Mouse (Mus musculus) midbrain, postnatal 0 days (tissue): ENCODE measurements around the gene Ly6g6c. TPM values are rescaled to one million over a fixed set of nuclear protein-coding genes. Genes with fewer than 3 reads are reported as not detected.
"Not testable (repeated sequence)": the region's sequence is repeated elsewhere in the genome, so short reads cannot be mapped to it uniquely, and the experiment has no call there.

ENCODE experiments used
- ATAC-seq: fragments of 200-750 bp; cut with Nextera tagmentation; 2 replicates; pipeline ENCODE4 v1.8.0; 2017; ENCODE audit warnings: moderate number of reproducible peaks, mild to moderate bottlenecking, moderate TSS enrichment, moderate library complexity; ENCODE audit not compliant: low FRiP score
- DNase-seq: peaks from one replicate; pipeline ENCODE4 v3.0.0-alpha.2; 2015; ENCODE audit warnings: low spot score
- H3K27ac ChIP-seq: fragments of 300-500 bp; sonication (generic); 2 replicates; pipeline ENCODE4 v1.5.1; 2014; ENCODE audit warnings: low read depth, mild to moderate bottlenecking, low read length, mixed read lengths
- H3K27me3 ChIP-seq: fragments of 300-500 bp; sonication (generic); 2 replicates; pipeline ENCODE4 v1.6.1; 2014; ENCODE audit warnings: low read length, control low read depth, mixed read lengths; ENCODE audit not compliant: insufficient read depth
- H3K36me3 ChIP-seq: fragments of 300-500 bp; sonication (generic); 2 replicates; pipeline ENCODE4 v1.6.1; 2014; ENCODE audit warnings: low read length, control low read depth, mixed read lengths; ENCODE audit not compliant: insufficient read depth
- H3K4me1 ChIP-seq: fragments of 300-500 bp; sonication (generic); 2 replicates; pipeline ENCODE4 v1.6.1; 2014; ENCODE audit warnings: mild to moderate bottlenecking, control low read depth, antibody characterized with exemption, low read length, mixed read lengths; ENCODE audit not compliant: insufficient read depth
- H3K4me2 ChIP-seq: fragments of 300-500 bp; sonication (generic); 2 replicates; pipeline ENCODE4 v1.6.1; 2014; ENCODE audit warnings: low read depth, mild to moderate bottlenecking, low read length, mixed read lengths; ENCODE audit not compliant: poor library complexity, severe bottlenecking
- H3K4me3 ChIP-seq: fragments of 300-500 bp; sonication (generic); 2 replicates; pipeline ENCODE4 v1.5.1; 2014; ENCODE audit warnings: low read depth, mild to moderate bottlenecking, low read length, moderate library complexity
- H3K9ac ChIP-seq: fragments of 300-500 bp; sonication (generic); replicated peaks from 2 replicates; pipeline ENCODE4 v1.6.1; 2014; ENCODE audit warnings: mild to moderate bottlenecking, low read length, moderate library complexity, mixed read lengths; ENCODE audit not compliant: poor library complexity, severe bottlenecking
- H3K9me3 ChIP-seq: fragments of 300-500 bp; sonication (generic); 2 replicates; pipeline ENCODE4 v1.6.1; 2016; ENCODE audit warnings: low read length, control low read depth
- CTCF ChIP-seq: IDR thresholded peaks from 2 replicates; pipeline ENCODE4 v1.5.1; 2016; ENCODE audit warnings: antibody characterized with exemption, mild to moderate bottlenecking
- WGBS: fragments of 180-500 bp; shearing (Covaris S2); extraction: QIAGEN DNeasy Blood & Tissue Kit; methylation state at CpG from one replicate; pipeline ENCODE4 v1.1.7; 2014; 5-methylcytosine and 5-hydroxymethylcytosine counted together
- polyA plus RNA-seq: library from polyadenylated mRNA; unstranded; fragments of >200 nt; fragmentation: Nextera tagmentation; extraction: Ambion mirVana; gene quantifications from 2 replicates; pipeline ENCODE4 v1.2.1, GENCODE M21; 2015
- total RNA-seq: library from RNA; depleted of rRNA; stranded (reverse); fragments of >200 nt; gene quantifications from 2 replicates; pipeline ENCODE4 v1.2.3, GENCODE M21; 2014

The Ly6g6c gene
- total and polyA plus RNA-seq, 2 experiments from 2014 or later, result 2.4 TPM; not detected in 1

GRCm38 (mm10) chr17:35029691-35030532, 35.3 kb upstream of the Ly6g6c start:
- Histone ChIP-seq H3K4me3 (peak overlapping the region; percentile 3; the same call in 1 of the 2 replicates), H3K36me3 (no peaks in the 10 kb centered on the region), H3K4me2 (peak overlapping the region; percentile 39), H3K27me3 (no peaks in the 10 kb centered on the region), H3K4me1 (no peaks in the 10 kb centered on the region), H3K9me3 (no peaks in the 10 kb centered on the region), H3K9ac (peak overlapping the region; percentile 36; the same call in 1 of the 2 replicates), H3K27ac (no peak overlapping the region)
- ATAC-seq (no peak), DNase-seq (peak; percentile 53)
- WGBS, result 34% methylated on average over 18 of the region's 19 CpGs
- peak; percentile 77 for TF ChIP-seq CTCF

GRCm38 (mm10) chr17:35031272-35031671, 33.9 kb upstream of the Ly6g6c start:
- Histone ChIP-seq H3K4me2 (no peak overlapping the region), H3K9me3 (no peaks in the 10 kb centered on the region), H3K36me3 (no peaks in the 10 kb centered on the region), H3K9ac (no peak overlapping the region), H3K4me1 (no peaks in the 10 kb centered on the region), H3K4me3 (no peak overlapping the region), H3K27me3 (no peaks in the 10 kb centered on the region), H3K27ac (no peak overlapping the region)
- ATAC-seq, result no peak
- no peak for DNase-seq
- WGBS, result 90% methylated on average over 11 of the region's 11 CpGs
- TF ChIP-seq CTCF, result no peak

GRCm38 (mm10) chr17:35031880-35032279, 33.3 kb upstream of the Ly6g6c start:
- Histone ChIP-seq H3K27ac (no peak overlapping the region), H3K9me3 (no peaks in the 10 kb centered on the region), H3K4me3 (no peak overlapping the region), H3K27me3 (no peaks in the 10 kb centered on the region), H3K36me3 (no peaks in the 10 kb centered on the region), H3K4me1 (no peaks in the 10 kb centered on the region), H3K9ac (no peak overlapping the region), H3K4me2 (no peak overlapping the region)
- 91% methylated on average over 7 of the region's 7 CpGs for WGBS
- no peak for TF ChIP-seq CTCF
- DNase-seq (no peak), ATAC-seq (no peak)

GRCm38 (mm10) chr17:35032323-35032870, 32.8 kb upstream of the Ly6g6c start:
- Histone ChIP-seq H3K27me3 (no peaks in the 10 kb centered on the region), H3K9me3 (no peaks in the 10 kb centered on the region), H3K4me1 (no peaks in the 10 kb centered on the region), H3K27ac (no peak overlapping the region), H3K4me3 (no peak overlapping the region), H3K36me3 (no peaks in the 10 kb centered on the region), H3K4me2 (no peak overlapping the region), H3K9ac (no peak overlapping the region)
- no peak for TF ChIP-seq CTCF
- DNase-seq (no peak), ATAC-seq (no peak)
- 75% methylated on average over 8 of the region's 8 CpGs for WGBS

- 77% methylated on average over 1 of the region's 1 CpGs for WGBS
- ATAC-seq, H3K9ac ChIP-seq: not testable (repeated sequence)
These were observed 31.5 kb upstream of the Ly6g6c start for GRCm38 (mm10) chr17:35033703-35034102.

GRCm38 (mm10) chr17:35034896-35035295, 30.3 kb upstream of the Ly6g6c start:
- ATAC-seq, result no peak
- no peak for TF ChIP-seq CTCF
- Histone ChIP-seq H3K4me1 (no peaks in the 10 kb centered on the region), H3K4me3 (no peak overlapping the region), H3K4me2 (no peak overlapping the region), H3K9me3 (no peaks in the 10 kb centered on the region), H3K27me3 (no peaks in the 10 kb centered on the region), H3K27ac (no peak overlapping the region), H3K9ac (no peak overlapping the region), H3K36me3 (no peaks in the 10 kb centered on the region)
- DNase-seq, result no peak
- 81% methylated on average over 6 of the region's 6 CpGs for WGBS

More at GRCm38 (mm10) chr17:35033703-35034102, 31.5 kb upstream of the Ly6g6c start:
- not testable (repeated sequence) for H3K4me2 ChIP-seq, H3K4me1 ChIP-seq, H3K9me3 ChIP-seq, H3K4me3 ChIP-seq, DNase-seq, H3K27me3 ChIP-seq, H3K27ac ChIP-seq, H3K36me3 ChIP-seq
